Mouse (Mus musculus): ENCODE data around the gene Mpp2. TPM values are rescaled to one million over a fixed set of nuclear protein-coding genes. Genes with fewer than 3 reads are reported as not detected.
A peak's percentile ranks its signal among the peaks of the same experiment; 100 is the strongest.

Mpp2 gene
- not detected in 2 replicates for polyA plus RNA-seq (2012; ENCODE audit: insufficient read depth, insufficient read length, low replicate concordance, missing spikeins)

DNA sequence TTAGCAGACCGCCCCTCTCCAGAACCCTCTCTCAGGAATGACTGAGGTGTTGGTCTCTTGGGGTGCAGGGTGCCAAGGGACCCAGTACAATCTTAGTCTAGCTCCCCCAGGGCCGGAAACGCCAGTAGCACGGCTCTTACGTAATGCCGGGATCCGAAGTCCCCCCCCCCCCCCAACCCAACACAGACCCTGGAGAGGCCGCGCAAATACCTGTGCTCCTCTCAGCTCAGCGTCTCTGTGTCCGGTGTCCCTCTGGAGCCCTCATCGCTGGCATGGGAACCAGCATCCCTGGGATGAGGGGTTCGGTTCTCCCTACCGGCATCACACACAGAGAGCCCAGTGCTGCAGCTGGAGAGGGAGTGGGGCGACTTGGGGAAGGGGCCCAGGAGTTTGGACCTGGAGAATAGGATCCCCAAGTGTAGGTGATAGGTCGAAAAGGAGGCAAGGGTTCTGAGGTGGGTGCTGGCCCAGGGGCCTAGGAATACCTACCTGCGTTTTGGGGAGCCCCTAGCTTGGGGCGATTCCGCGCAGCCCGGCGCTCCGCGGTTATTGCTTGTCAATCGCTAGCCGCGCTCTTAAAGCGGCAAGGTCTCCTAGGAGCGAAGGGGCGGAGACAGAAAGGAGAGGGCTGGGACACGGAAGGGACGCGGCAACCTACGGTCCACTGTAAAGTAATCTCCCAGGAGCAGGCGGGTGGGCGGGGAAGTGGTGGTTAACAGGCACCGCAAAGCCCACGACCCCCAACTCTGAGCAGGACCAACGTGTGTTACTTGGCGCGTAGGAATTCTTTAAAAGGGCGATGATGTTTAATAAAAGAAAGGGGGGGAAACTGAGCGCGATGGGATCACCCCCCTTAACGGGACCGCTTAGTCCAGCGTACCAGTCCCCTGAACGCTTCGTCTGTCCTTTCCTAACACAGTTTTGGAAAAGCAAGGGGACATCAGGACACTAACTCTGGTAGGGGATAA is at the start of gene Mpp2:
Mpp2 (minus strand) TSS at position 585 of the 968 bp plus-strand sequence.
- TF ChIP-seq POLR2A (IDR thresholded peaks at IDR 0.05; ENCODE audit: insufficient read depth, low read depth, low read length) (0 out of 2 replicates have a peak, but pooled peaks have one; percentile 38), CTCF (IDR thresholded peaks at IDR 0.05; ENCODE audit: insufficient read depth, low read depth, low read length) (no peak)
- peaks cover 28% of the 10 kb centered on the region for H3K4me1 ChIP-seq (ENCODE audit: control insufficient read depth, insufficient read depth, low read length)
- peak within 1 kb of the TSS; percentile 74 for H3K4me3 ChIP-seq (ENCODE audit: insufficient read depth, low read depth, low read length)
- peak within 1 kb of the TSS; percentile 97 for H3K27ac ChIP-seq (ENCODE audit: insufficient read depth, low read depth, low read length)
- under 1% methylated on average over 49 of the region's 49 CpGs for WGBS

DNA sequence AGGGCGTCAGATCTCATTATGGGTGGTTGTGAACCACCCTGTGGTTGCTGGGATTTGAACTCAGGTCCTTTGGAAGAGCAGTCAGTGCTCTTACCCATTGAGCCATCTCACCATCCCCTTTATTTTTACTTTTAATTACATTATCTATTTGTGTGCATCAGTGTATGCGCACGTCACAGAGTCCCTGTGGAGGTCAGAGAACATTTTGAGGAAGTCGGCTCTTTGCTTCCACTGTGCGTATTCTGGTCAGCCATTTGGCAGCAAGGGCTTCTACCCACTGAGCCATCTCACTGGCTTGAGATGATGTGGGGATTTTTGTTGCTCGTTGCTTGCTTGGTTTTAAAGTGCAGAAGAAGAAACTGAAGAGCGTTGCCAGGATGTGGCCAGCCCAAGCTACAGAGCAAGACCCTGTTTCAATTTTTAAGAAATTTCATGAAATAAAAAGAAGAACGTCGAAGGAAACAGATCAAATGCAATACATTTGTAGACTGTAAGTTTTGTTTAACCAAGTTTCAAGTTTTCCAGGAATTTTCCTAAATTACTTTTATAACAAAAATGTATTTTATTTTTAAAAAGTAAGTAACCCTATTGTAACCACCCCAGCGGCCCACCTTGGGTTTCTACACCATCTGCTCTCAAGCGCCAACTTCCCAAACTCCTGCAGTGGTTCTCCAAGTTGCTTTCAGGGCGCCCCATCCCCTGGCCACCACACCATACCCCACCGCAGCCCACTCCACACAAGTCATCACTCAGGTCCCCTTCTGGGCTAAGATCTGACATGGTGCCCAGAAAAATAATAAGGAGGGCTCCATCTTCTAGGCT is 49.5 kb upstream of the Mpp2 start:
- 0 out of 2 replicates have a peak overlapping the region, but pooled peaks have one; percentile 13 for H3K4me3 ChIP-seq (ENCODE audit: insufficient read depth, low read depth, low read length)
- H3K27ac ChIP-seq (ENCODE audit: insufficient read depth, low read depth, low read length) = no peak overlapping the region
- TF ChIP-seq POLR2A (IDR thresholded peaks at IDR 0.05; ENCODE audit: insufficient read depth, low read depth, low read length) (no peak), CTCF (IDR thresholded peaks at IDR 0.05; ENCODE audit: insufficient read depth, low read depth, low read length) (no peak)
- H3K4me1 ChIP-seq (ENCODE audit: control insufficient read depth, insufficient read depth, low read length) = peaks cover 7% of the 10 kb centered on the region; the same call in 1 of the 2 replicates
- 49% methylated on average over 13 of the region's 13 CpGs for WGBS

DNA sequence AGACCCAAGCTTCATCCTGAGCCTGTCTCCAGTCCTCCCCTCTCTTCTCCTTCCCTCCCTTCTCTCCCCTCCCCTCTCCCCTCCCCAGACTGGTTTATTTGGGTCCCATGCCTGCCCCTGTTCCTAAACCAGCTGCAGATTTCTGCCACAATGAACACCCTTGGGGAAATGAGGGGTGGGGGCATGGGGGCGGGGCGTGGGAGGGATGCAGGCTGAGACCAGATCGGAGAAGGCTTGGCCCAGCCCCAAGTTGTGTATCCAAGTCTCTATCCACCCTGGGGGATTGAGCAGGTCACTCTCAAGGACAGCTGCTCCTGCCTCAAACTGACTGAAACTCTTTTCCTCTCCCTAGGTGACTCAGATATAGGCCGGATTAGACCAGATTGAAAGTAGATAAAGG is 46.2 kb upstream of the Mpp2 start:
- TF ChIP-seq POLR2A (IDR thresholded peaks at IDR 0.05; ENCODE audit: insufficient read depth, low read depth, low read length) (no peak), CTCF (IDR thresholded peaks at IDR 0.05; ENCODE audit: insufficient read depth, low read depth, low read length) (no peak)
- WGBS = 26% methylated on average over 4 of the region's 4 CpGs
- Histone ChIP-seq H3K4me1 (ENCODE audit: control insufficient read depth, insufficient read depth, low read length) (peaks cover 7% of the 10 kb centered on the region; the same call in 1 of the 2 replicates), H3K27ac (ENCODE audit: insufficient read depth, low read depth, low read length) (no peak overlapping the region), H3K4me3 (ENCODE audit: insufficient read depth, low read depth, low read length) (no peak overlapping the region)

DNA sequence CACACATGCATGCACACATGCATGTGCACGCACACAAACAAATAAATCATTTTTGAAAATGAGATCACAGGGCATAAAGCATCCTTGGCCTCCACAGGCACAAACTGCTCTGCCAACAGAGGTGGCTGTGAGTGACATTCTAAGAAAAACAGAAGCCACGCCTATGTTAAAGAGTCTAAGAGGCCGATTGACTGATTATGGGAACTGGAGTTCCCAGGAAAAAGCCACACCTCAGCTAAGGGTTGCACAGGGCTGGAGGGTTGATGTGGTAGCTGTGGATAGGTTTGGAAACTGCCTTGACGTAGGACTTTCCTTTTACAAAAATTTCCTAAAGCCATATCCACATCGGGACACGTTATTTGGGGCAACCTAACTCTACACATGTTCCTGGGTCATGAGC is 29.1 kb upstream of the Mpp2 start:
- Histone ChIP-seq H3K4me1 (ENCODE audit: control insufficient read depth, insufficient read depth, low read length) (no peaks in the 10 kb centered on the region), H3K27ac (ENCODE audit: insufficient read depth, low read depth, low read length) (no peak overlapping the region), H3K4me3 (ENCODE audit: insufficient read depth, low read depth, low read length) (no peak overlapping the region)
- TF ChIP-seq POLR2A (IDR thresholded peaks at IDR 0.05; ENCODE audit: insufficient read depth, low read depth, low read length) (no peak), CTCF (IDR thresholded peaks at IDR 0.05; ENCODE audit: insufficient read depth, low read depth, low read length) (no peak)
- 87% methylated on average over 6 of the region's 6 CpGs for WGBS

DNA sequence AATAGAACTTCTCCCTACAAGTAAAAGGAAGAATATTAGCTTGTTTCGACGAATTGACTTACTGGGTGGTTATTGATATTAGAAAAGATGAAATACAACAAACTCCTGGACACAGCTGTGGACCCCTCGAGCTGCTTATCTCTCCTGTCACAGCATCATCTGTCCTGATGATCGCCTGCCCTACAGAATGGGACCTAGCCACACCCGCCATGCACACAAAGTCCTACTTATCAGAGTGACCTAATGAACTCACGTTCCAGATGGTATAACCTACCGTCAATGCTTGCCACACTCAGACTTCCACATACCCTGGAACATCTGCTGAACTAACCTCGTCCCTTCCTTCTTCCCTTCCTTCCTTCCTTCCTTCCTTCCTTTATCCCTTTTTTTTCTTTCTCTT is 27.9 kb upstream of the Mpp2 start:
- Histone ChIP-seq H3K4me1 (ENCODE audit: control insufficient read depth, insufficient read depth, low read length) (no peaks in the 10 kb centered on the region), H3K4me3 (ENCODE audit: insufficient read depth, low read depth, low read length) (no peak overlapping the region), H3K27ac (ENCODE audit: insufficient read depth, low read depth, low read length) (no peak overlapping the region)
- WGBS = 82% methylated on average over 8 of the region's 8 CpGs
- TF ChIP-seq CTCF (IDR thresholded peaks at IDR 0.05; ENCODE audit: insufficient read depth, low read depth, low read length) (no peak), POLR2A (IDR thresholded peaks at IDR 0.05; ENCODE audit: insufficient read depth, low read depth, low read length) (no peak)

DNA sequence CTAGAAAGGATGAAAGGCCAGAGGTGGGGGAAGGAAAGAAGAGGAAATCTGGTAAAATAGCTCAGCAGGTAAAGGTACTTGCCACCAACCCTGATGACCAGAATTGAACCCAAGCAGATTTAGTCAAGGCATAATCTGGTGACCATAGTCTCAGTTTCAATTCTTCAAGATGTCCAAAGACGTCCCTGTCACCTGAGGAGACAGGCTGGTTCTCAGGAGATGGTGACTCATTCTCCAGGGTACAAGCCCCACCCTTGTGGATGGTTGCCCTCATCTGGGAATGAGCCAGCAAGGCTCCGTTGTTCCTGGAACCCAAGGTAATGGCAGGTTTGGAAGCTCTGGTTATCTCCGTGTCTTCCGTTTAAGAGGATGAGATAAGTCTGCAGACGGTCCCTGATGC is 23.3 kb upstream of the Mpp2 start:
- no peak overlapping the region for H3K4me3 ChIP-seq (ENCODE audit: insufficient read depth, low read depth, low read length)
- 84% methylated on average over 5 of the region's 5 CpGs for WGBS
- peaks cover 5% of the 10 kb centered on the region for H3K4me1 ChIP-seq (ENCODE audit: control insufficient read depth, insufficient read depth, low read length)
- no peak for TF ChIP-seq POLR2A (IDR thresholded peaks at IDR 0.05; ENCODE audit: insufficient read depth, low read depth, low read length)
- no peak overlapping the region for H3K27ac ChIP-seq (ENCODE audit: insufficient read depth, low read depth, low read length)

DNA sequence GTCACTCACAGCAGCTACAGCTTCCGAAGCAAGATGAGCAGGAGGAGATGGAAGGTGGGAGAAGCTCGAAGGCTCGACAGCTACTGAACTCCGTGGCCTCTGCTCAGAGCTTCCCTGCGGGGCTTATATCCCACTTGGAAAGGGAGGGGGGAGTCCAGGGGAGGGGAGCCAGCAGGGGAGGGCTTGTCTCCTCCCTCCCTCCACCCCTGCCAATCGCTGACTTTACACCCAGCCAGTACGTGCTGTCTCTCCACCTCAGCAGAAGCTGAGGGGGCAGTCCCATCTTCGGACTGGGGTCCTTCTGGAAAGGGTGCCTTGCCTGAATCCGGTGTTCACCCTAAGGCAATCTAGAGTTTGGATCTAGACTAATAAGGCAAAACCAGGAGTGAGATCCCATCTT is 19.4 kb upstream of the Mpp2 start, which contains the start of gene Pyy:
Pyy (minus strand) TSS at position 101 of the 400 bp plus-strand sequence.
- no peak within 1 kb of the TSS for H3K27ac ChIP-seq (ENCODE audit: insufficient read depth, low read depth, low read length)
- peaks cover 5% of the 10 kb centered on the region for H3K4me1 ChIP-seq (ENCODE audit: control insufficient read depth, insufficient read depth, low read length)
- TF ChIP-seq POLR2A (IDR thresholded peaks at IDR 0.05; ENCODE audit: insufficient read depth, low read depth, low read length) (no peak), CTCF (IDR thresholded peaks at IDR 0.05; ENCODE audit: insufficient read depth, low read depth, low read length) (no peak)
- WGBS = 18% methylated on average over 9 of the region's 9 CpGs
- no peak within 1 kb of the TSS; the same call in 1 of the 2 replicates for H3K4me3 ChIP-seq (ENCODE audit: insufficient read depth, low read depth, low read length)

DNA sequence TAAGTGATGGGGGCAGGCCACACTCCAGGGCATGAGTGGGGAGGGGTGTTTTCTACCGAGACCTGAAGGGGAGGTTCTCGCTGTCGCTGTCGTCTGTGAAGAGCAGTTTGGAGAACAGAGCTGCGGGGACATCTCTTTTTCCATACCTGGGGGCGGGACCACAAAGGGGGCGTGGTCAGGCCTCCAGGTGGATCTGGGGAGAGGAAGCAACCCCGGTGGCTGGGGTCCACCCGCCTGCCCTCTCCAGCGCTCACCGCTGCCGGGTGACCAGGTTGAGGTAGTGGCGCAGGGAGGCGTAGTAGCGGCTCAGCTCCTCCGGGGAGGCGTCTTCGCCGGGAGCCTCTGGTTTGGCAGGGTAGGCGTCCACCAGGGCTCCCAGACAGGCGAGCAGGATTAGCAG is 18.6 kb upstream of the Mpp2 start:
- no peak overlapping the region for H3K27ac ChIP-seq (ENCODE audit: insufficient read depth, low read depth, low read length)
- WGBS = 9% methylated on average over 21 of the region's 21 CpGs
- peaks cover 5% of the 10 kb centered on the region for H3K4me1 ChIP-seq (ENCODE audit: control insufficient read depth, insufficient read depth, low read length)
- H3K4me3 ChIP-seq (ENCODE audit: insufficient read depth, low read depth, low read length) = no peak overlapping the region; the same call in 1 of the 2 replicates
- TF ChIP-seq POLR2A (IDR thresholded peaks at IDR 0.05; ENCODE audit: insufficient read depth, low read depth, low read length) (no peak), CTCF (IDR thresholded peaks at IDR 0.05; ENCODE audit: insufficient read depth, low read depth, low read length) (no peak)

All from olfactory bulb, adult 2 months (tissue).